9 mouse cellular contexts compared by ENCODE assay signal in the genomic region with DNA sequence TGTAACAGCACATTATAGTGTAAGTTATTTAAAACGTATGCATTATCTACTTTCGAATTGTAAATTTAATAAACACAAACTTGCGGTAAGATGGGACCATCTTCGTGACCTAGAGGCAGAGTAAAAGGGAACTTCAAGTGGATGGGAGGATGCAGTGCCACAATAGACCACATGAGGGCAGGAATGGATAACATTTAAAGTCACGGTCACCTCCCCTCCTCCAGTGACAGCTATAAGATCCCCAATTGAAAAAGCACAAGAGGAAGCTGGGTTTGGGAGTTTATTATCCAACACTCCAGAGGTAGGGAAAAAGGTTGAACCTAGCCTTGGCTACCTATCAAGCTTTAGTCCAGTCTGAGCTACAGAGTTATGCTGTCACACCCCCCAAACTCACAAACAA. TPM values are rescaled to one million over a fixed set of nuclear protein-coding genes. Genes with fewer than 3 reads are reported as not detected.
DNase-seq lines count a peak whose midpoint lies in the region; ATAC-seq and TF ChIP-seq lines count a peak whose summit lies in the region.
"Had no signal": no experiment of that assay in that cellular context is flagged by ENCODE, and none has a peak within 500 bp of the region (broad histone marks: within the 10 kb centered on the region; RNA-seq: fewer than 3 reads in every experiment).

No protein-coding gene starts in this region.

- H3K9me3 ChIP-seq in forebrain, postnatal 0 days (ENCODE audit: low read length) = no peaks in the 10 kb centered on the region
- no peaks in the 10 kb centered on the region for H3K9me3 ChIP-seq in kidney, postnatal 0 days (replicated peaks; ENCODE audit: low read length)
- no peaks in the 10 kb centered on the region for H3K9me3 ChIP-seq in liver, postnatal 0 days (ENCODE audit: low read length)
- H3K9me3 ChIP-seq: stomach, embryonic 15.5 days had no signal

- 0 out of 2 replicates have a peak, but pooled peaks cover under 1% of the 10 kb centered on the region for H3K36me3 ChIP-seq in forebrain, postnatal 0 days (ENCODE audit: insufficient read depth)
- H3K36me3 ChIP-seq in kidney, postnatal 0 days (ENCODE audit: insufficient read depth, low read length) = no peaks in the 10 kb centered on the region
- no peaks in the 10 kb centered on the region for H3K36me3 ChIP-seq in liver, postnatal 0 days (replicated peaks; ENCODE audit: insufficient read depth, low read length)

- H3K27me3 ChIP-seq in forebrain, postnatal 0 days (ENCODE audit: insufficient read depth, low read length) = no peaks in the 10 kb centered on the region
- no peaks in the 10 kb centered on the region for H3K27me3 ChIP-seq in kidney, postnatal 0 days (ENCODE audit: insufficient read depth, low read length)
- H3K27me3 ChIP-seq in liver, postnatal 0 days (ENCODE audit: insufficient read depth, low read length) = no peaks in the 10 kb centered on the region
- H3K27me3 ChIP-seq: stomach, embryonic 15.5 days had no signal

- H3K4me3 ChIP-seq in forebrain, postnatal 0 days (ENCODE audit: low read depth, low read length) = no peak overlapping the region
- no peak overlapping the region for H3K4me3 ChIP-seq in kidney, postnatal 0 days (replicated peaks; ENCODE audit: low read depth, low read length)
- H3K4me3 ChIP-seq in liver, postnatal 0 days (ENCODE audit: low read depth, low read length) = no peak overlapping the region
- H3K4me3 ChIP-seq: stomach, embryonic 15.5 days had no signal

- H3K4me2 ChIP-seq in forebrain, postnatal 0 days (ENCODE audit: low read depth) = no peak overlapping the region
- no peak overlapping the region for H3K4me2 ChIP-seq in kidney, postnatal 0 days (ENCODE audit: low read length)
- H3K4me2 ChIP-seq in liver, postnatal 0 days (ENCODE audit: low read depth, low read length) = no peak overlapping the region
- H3K4me2 ChIP-seq: stomach, embryonic 15.5 days had no signal

- H3K4me1 ChIP-seq in forebrain, postnatal 0 days (ENCODE audit: insufficient read depth) = no peaks in the 10 kb centered on the region
- no peaks in the 10 kb centered on the region for H3K4me1 ChIP-seq in kidney, postnatal 0 days (replicated peaks; ENCODE audit: insufficient read depth, low read length)
- H3K4me1 ChIP-seq in liver, postnatal 0 days (ENCODE audit: insufficient read depth) = no peaks in the 10 kb centered on the region
- H3K4me1 ChIP-seq: stomach, embryonic 15.5 days had no signal

- H3K9ac ChIP-seq in forebrain, postnatal 0 days = no peak overlapping the region
- no peak overlapping the region for H3K9ac ChIP-seq in kidney, postnatal 0 days (ENCODE audit: low read depth, low read length)
- H3K9ac ChIP-seq in liver, postnatal 0 days (replicated peaks) = no peak overlapping the region
- H3K9ac ChIP-seq: stomach, embryonic 15.5 days had no signal

- ATAC-seq in cerebellum, adult (ENCODE audit: insufficient number of reproducible peaks, low FRiP score, low TSS enrichment) = no peak
- peak; percentile 69 for ATAC-seq in forebrain, postnatal 0 days
- no peak for ATAC-seq in kidney, postnatal 0 days (replicated peaks; ENCODE audit: low FRiP score, low read depth)
- 0 out of 2 replicates have a peak, but pooled peaks have one; percentile 54 for ATAC-seq in liver, postnatal 0 days

- peak; percentile 78 for TF ChIP-seq CTCF in forebrain, postnatal 0 days (IDR thresholded peaks at IDR 0.05; ENCODE audit: low read depth)
- peak; percentile 77 for TF ChIP-seq CTCF in kidney, postnatal 0 days (IDR thresholded peaks at IDR 0.05; ENCODE audit: low read depth)
- TF ChIP-seq CTCF in liver, postnatal 0 days (IDR thresholded peaks at IDR 0.05; ENCODE audit: low read depth) = peak; percentile 74

- peak; percentile 20 for DNase-seq in cerebellum, adult 11 months
- peak; percentile 6 to 37 for DNase-seq in CD8-positive naive resting alpha-beta T cell, adult 2 months (ENCODE audit: low read depth in 2 of 2, low spot score in 2 of 2)
- DNase-seq in cerebellum, adult 11-12 months = peak; percentile 11
- peak; percentile 76 for DNase-seq in forebrain, postnatal 0 days
- DNase-seq in kidney, postnatal 0 days (ENCODE audit: low spot score) = peak; percentile 63
- DNase-seq in liver, postnatal 0 days = peak; percentile 57
- DNase-seq in right cerebral cortex, adult 2 months (ENCODE audit: low spot score in 2 of 2) = peak; percentile 68 to 69

- TF ChIP-seq EP300 in liver, postnatal 0 days (IDR thresholded peaks at IDR 0.05; ENCODE audit: low read depth) = no peak

- H3K27ac ChIP-seq in forebrain, postnatal 0 days (ENCODE audit: low read depth, low read length) = no peak overlapping the region
- no peak overlapping the region for H3K27ac ChIP-seq in kidney, postnatal 0 days
- H3K27ac ChIP-seq in liver, postnatal 0 days (ENCODE audit: low read depth) = no peak overlapping the region
- H3K27ac ChIP-seq: stomach, embryonic 15.5 days had no signal

- WGBS in forebrain, postnatal 0 days = 32% methylated on average over 5 of the region's 5 CpGs
- 33% methylated on average over 5 of the region's 5 CpGs for WGBS in kidney, postnatal 0 days
- 22% methylated on average over 5 of the region's 5 CpGs for WGBS in liver, postnatal 0 days (ENCODE audit: insufficient replicate concordance)

RNA-seq across cellular contexts. Expression of a gene that starts 14.7 kb away (rescaled TPM):
- 57.9 and 75.8 TPM in 2 replicates for total RNA-seq in forebrain, postnatal 0 days (2014; rRNA removed)
- 56.4 and 67.1 TPM in 2 replicates for polyA plus RNA-seq in forebrain, postnatal 0 days (2015; fragmentation: Nextera tagmentation; extraction: Ambion mirVana)
- polyA plus RNA-seq in kidney, postnatal 0 days (2015; fragmentation: Nextera tagmentation; extraction: Ambion mirVana) = 83.8 and 90.5 TPM in 2 replicates
- 49.5 and 54.8 TPM in 2 replicates for polyA plus RNA-seq in liver, postnatal 0 days (2015; fragmentation: Nextera tagmentation; extraction: Ambion mirVana)

RNA-seq across cellular contexts. Expression of a gene that starts 27.4 kb away (rescaled TPM):
- 48.2 and 50.5 TPM in 2 replicates for total RNA-seq in forebrain, postnatal 0 days (2014; rRNA removed)
- 40.7 and 42.2 TPM in 2 replicates for polyA plus RNA-seq in forebrain, postnatal 0 days (2015; fragmentation: Nextera tagmentation; extraction: Ambion mirVana)
- 58.7 and 62.3 TPM in 2 replicates for polyA plus RNA-seq in kidney, postnatal 0 days (2015; fragmentation: Nextera tagmentation; extraction: Ambion mirVana)
- 20.5 and 21.5 TPM in 2 replicates for polyA plus RNA-seq in liver, postnatal 0 days (2015; fragmentation: Nextera tagmentation; extraction: Ambion mirVana)

RNA-seq across cellular contexts. Expression of a gene that starts 48.7 kb away (rescaled TPM):
- not detected in 2 replicates for total RNA-seq in forebrain, postnatal 0 days (2014; rRNA removed)
- not detected in 2 replicates for polyA plus RNA-seq in forebrain, postnatal 0 days (2015; fragmentation: Nextera tagmentation; extraction: Ambion mirVana)
- polyA plus RNA-seq in kidney, postnatal 0 days (2015; fragmentation: Nextera tagmentation; extraction: Ambion mirVana) = 5,307 and 6,196 TPM in 2 replicates
- polyA plus RNA-seq in liver, postnatal 0 days (2015; fragmentation: Nextera tagmentation; extraction: Ambion mirVana) = 10.9 and 12.5 TPM in 2 replicates

Comparison
In these comparisons a context has a peak if more than half of its experiments do, and no peak if none do; other contexts are left out.
1. DNase-seq: peak in every context shown above with its lines; median percentile 76 in forebrain, postnatal 0 days; 68 in right cerebral cortex, adult 2 months; 63 in kidney, postnatal 0 days; 57 in liver, postnatal 0 days; 22 in CD8-positive naive resting alpha-beta T cell, adult 2 months; 20 in cerebellum, adult 11 months; 11 in cerebellum, adult 11-12 months.
2. ATAC-seq: peak in forebrain, postnatal 0 days (single experiment) and liver, postnatal 0 days (single experiment); none in cerebellum, adult (single experiment) and kidney, postnatal 0 days (single experiment).
3. RNA of a gene that starts 48.7 kb away (polyA plus RNA-seq): 5,307 to 6,196 TPM in kidney, postnatal 0 days; 10.9 to 12.5 TPM in liver, postnatal 0 days and not detected in forebrain, postnatal 0 days; every median in the first group is over 100 times any median in the second.
4. Peak in every context shown above with its lines, with median percentiles within 50 percentile points of each other: CTCF ChIP-seq.